Mouse (Mus musculus) liver, embryonic 14.5 days (tissue): ENCODE results near the gene Hmx3.

Source experiments
- CTCF ChIP-seq: IDR thresholded peaks from 2 replicates; pipeline ENCODE4 v1.5.1; 2016; ENCODE audit warnings: antibody characterized with exemption, low read depth, control low read depth
- EP300 ChIP-seq: IDR thresholded peaks from 2 replicates; pipeline ENCODE4 v1.6.1; 2016; ENCODE audit warnings: antibody characterized with exemption, low read depth

DNA sequence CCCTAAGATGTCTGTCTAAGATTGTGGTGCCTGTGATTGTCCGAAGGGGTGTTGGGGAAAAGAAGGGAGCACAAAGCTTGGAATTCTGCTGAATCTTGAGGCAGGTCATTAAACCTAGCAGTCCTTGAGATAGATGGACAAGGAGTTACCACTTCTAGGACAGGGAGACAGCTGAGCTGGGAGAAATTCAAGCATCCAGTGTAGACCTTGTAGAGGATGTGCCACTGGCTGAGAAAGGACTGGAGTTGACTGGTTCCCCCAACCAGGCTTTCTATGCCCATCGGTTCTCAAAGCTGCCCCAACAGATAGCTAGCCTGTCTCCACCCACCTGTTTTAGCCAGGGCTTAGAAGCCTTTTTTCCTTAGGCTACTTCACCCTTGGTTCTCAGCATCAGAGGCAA is 3.8 kb downstream of the Hmx3 start:
- TF ChIP-seq CTCF (no peak), EP300 (no peak)
